Mouse (Mus musculus): Measurements from ENCODE around the gene Mpzl2. TPM values are rescaled to one million over a fixed set of nuclear protein-coding genes. Genes with fewer than 3 reads are reported as not detected.
A peak's percentile ranks its signal among the peaks of the same experiment; 100 is the strongest.

Mpzl2 gene
- 10 to 100 TPM in 1 of 2 experiments, 1 to 10 TPM in 1; 8.3 to 10.4 TPM for total RNA-seq (2021)
- long read RNA-seq, experiment 1, partial matches to known transcripts = 0 of 5 reads
- long read RNA-seq, experiment 1, other reads (novel, unspliced or antisense) = 5 of 5 reads
- long read RNA-seq, experiment 2, partial matches to known transcripts = 0 of 7 reads
- long read RNA-seq, experiment 2, other reads (novel, unspliced or antisense) = 4 of 7 reads

DNA sequence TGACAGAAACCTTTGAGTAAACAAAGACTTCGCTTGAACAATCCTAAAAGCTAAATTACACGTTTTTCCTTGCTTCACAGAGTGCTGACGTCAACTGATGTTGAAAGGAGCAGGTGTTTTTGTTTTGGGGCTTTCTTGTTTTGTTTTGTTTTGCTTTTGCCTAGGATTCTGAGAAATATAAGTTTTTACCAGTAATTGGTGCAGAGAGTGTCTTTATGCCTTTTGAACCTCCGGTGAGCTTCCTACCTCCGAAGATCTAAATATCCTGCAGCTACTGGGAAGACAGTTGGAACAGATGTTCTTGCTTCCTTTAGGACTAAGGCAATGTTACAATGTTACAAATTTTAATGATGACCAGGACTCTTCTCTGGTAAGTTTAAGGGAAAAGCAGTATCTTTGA lies at the start of gene Mpzl2:
Gene Mpzl2, plus strand, starts transcription at position 301 of the 400 bp plus-strand sequence.
- no peak for DNase-seq

DNA sequence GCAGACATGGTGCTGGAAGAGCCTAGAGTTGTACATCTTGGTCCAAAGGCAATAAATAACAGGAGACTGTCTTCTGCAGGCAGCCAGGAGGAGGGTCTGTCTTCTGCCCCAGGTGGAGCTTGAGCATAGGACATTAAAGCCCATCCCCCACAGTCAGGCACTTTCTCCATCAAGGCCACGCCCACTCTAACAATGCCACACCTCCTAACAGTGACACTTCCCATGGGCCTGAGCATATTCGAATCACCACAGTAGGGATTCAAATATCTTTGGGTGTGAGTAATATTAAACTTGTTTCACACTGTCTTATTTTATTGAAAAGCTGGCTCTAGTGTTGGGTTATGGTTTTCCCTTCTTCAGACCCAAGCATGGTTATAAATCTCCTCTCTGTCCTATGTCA lies 47.8 kb upstream of the Mpzl2 start:
- no peak for DNase-seq

DNA sequence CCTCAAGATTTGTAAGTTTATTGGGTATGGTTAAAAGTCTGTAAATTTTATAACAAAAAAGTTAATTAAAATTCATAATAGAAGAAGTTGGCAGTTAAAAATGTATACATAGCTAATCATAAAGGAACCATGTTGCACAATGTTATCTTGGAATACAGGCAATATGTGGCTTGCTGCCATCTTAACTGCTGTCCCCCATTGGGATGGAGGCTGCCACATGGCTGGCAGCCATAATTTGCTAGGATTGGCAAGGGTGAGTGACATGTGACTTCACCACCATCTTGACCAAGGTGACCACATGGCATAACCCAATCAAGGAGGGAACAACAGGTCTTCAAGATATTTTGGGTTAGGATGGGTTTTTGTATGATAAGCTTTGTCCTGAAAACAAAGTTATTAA lies 47.3 kb upstream of the Mpzl2 start:
- DNase-seq = no peak

GRCm38 (mm10) chr9:44993268-44993667 lies 46.3 kb upstream of the Mpzl2 start:
- peak in 1 of 2 experiments; percentile 33 for DNase-seq

DNA sequence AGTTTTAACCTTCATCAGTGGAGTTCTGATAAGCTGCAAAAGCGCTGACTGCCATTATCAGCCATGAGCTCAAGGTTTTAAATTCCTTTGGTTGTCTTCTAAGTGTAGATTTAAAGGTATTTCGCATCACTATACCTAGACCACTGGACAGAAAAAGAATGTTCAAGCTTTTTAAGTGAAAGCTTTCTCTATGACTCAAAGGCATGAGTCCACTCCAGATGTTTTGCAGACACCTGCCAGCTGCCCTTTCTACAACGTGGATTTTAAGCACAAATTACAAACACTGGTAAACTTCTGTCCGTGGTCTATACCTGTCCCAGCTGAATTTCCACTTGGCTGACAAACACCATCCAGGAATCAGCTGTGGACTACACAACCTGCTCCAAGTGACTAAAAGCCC lies 44.6 kb upstream of the Mpzl2 start:
- DNase-seq = no peak

DNA sequence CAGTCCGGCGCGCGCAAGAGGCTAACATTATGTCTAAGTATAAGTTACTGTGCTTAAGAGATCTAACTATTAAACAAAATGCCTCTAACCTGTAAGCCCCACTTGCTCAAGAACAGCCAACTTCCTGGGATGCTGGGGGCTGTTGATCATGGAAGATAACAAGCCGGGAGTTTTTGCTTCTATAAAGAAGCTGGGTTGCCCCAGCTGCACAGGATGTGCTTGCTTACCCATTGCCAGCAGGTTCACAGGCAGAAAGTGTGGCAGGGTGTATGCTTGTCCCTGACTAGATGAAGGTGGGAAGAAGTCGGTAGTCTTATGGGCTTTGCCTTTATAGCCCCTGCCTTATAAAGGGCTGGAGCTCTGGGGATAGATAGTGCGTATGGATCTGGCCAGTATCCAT lies 43.0 kb upstream of the Mpzl2 start:
- DNase-seq = no peak

GRCm38 (mm10) chr9:44998138-44998537 lies 41.5 kb upstream of the Mpzl2 start:
- DNase-seq = no peak

GRCm38 (mm10) chr9:44999171-44999570 lies 40.4 kb upstream of the Mpzl2 start:
- peak; percentile 2 to 4 for DNase-seq

- no peak for DNase-seq
Observed at GRCm38 (mm10) chr9:44999776-45000175, 39.8 kb upstream of the Mpzl2 start.

DNA sequence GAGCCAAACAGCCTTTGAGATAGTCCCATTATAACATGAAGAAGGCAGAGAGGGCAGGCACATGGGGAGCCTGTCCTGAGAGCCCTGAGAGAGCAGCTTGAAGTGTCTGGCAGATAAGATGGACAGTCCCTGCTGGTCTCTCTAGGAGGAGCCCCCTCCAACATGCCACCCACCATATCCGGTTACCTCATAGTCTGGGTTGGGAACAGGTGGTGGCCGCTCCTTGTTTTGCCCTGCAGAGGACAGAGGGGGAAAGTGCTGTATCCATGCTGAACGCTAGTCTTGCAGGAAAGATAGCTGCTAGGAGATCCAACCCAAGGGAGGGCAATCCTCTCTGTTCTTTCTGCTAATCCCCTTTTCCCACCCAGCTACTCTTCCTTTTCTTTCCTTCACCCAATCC lies 39.4 kb upstream of the Mpzl2 start:
- no peak for DNase-seq

DNA sequence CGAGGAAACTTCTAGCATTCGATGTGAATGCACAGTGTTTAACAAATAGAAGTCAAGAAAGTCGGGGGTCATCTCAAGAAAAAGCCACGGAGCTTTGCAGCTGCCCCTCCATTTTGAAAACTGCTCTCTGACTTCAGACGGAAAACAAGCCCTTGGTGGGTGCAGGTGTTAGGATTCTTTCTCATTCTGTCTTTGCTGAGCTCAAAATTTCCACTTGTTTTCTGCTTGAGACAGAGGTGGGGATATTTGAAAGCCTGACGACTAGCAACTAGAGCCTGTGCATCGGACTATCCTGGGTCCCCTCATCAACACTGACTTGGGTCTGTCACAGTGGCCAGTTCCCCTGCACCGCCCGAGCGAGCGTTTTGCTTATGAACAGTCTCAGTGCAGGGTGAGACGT lies 32.2 kb upstream of the Mpzl2 start:
- DNase-seq = no peak

GRCm38 (mm10) chr9:45008342-45008741 lies 31.3 kb upstream of the Mpzl2 start:
- no peak for DNase-seq

DNA sequence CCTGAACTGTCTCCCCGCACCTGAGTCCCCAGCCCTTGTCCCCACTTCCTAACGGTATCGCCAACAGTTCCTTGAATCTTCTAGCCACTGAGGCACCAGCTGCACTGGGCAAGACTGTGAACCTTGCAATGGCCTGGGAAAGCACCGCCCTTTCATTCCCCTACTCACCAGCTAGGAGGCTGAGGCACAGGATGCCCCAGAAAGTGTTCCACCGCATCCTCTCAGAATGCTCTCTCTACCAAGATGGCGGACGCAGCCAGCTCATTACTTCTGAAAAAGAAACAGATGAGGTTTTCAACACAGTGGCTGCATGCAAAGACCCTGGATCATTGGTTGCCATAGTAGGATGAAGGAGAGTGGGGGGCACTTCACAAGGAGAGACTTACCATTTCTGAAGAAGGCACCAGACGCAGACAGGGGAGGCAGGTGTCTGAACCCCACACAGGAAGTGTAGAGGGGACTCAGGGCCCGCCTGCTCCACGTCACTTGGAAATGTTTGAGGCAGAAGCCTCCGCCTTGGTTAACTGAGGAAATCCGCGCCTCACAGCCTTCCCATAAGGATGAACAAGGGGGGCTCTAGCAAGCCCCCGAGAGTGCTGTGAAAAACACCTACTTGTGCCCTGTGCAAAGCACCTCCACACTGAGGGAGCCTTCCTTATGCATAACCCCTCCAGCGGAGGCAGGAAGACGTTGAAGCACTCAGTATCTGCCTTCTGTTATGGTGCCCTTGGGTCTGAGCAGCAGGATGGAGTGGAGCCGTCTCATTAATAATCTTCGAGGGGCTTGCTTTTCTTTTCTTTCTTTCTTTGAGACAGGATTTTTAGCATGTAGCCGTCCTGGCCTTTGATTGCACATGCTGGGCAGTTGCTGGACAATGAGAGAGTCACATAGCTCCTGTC lies 30.2 kb upstream of the Mpzl2 start, which contains the start of gene Cd3e:
Gene Cd3e, minus strand, starts transcription at position 448 of the 899 bp plus-strand sequence.
- DNase-seq = no peak

DNA sequence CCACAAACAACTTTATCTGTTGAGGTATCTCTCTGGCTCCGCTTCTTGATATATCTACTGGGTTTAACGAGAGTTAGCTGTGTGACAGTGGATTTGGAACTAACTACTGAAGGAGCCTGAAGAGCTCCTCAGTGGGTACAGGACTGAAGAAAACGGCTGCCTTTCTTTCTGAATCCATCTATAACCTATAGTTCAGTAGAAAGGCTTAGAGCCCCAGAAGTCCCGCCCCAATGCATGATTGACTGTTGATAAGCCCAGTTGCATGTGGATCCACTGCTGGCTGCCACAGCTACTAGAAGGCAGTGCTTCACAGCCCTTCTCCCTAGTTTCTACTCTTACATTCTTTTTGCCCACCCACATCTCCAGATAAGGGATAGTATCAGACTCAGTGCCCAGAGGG lies 29.1 kb upstream of the Mpzl2 start:
- DNase-seq = peak in 1 of 2 experiments; percentile 16

- DNase-seq = no peak
Observed at GRCm38 (mm10) chr9:45011291-45011690, 28.3 kb upstream of the Mpzl2 start.

- DNase-seq = no peak
Observed at GRCm38 (mm10) chr9:45014879-45015278, 24.7 kb upstream of the Mpzl2 start.

DNA sequence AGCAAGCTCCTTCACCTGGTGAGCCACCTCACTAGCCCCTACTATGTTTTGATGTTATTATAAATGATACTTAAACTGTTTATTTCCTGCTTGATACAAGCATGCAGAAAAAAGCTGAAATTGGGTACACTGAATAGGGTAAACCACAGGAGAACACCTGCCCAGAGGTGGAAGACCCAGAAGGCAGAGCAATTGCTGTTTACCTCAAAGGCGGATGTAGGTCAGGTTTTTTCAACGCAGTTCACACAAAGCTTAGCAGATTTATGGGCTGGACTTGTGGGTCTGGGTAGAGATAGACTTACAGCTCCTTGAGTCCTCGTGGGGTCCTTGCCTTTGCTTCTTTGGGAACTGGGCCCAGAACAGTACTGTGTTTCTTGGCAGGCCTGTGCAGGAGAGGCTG lies 23.8 kb upstream of the Mpzl2 start:
- no peak for DNase-seq

- no peak for DNase-seq
Observed at GRCm38 (mm10) chr9:45018031-45018430, 21.6 kb upstream of the Mpzl2 start.

- DNase-seq = peak; percentile 58 to 74
Observed at GRCm38 (mm10) chr9:45022800-45023199, 16.8 kb upstream of the Mpzl2 start.

GRCm38 (mm10) chr9:45023638-45024037 lies 16.0 kb upstream of the Mpzl2 start:
- no peak for DNase-seq

DNA sequence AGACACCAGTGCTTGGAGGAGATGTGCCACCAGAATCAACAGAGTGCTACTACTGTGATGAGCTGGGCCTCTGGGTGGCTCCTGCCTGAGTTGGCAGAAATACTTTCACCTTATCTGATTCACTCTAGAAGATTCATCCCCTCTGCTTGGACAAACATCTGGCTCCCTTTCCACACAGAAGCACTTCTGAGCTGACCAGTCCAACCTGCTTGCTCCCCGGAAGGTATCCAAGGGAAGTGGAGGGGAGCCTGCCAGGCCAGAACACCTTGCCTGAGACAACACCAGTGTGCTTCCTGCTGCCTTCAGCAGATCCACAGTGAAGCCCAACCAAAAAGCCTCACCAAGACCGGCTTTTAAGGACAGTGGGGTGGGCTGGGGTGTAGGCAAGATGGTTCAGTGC lies 15.4 kb upstream of the Mpzl2 start:
- no peak for DNase-seq

DNA sequence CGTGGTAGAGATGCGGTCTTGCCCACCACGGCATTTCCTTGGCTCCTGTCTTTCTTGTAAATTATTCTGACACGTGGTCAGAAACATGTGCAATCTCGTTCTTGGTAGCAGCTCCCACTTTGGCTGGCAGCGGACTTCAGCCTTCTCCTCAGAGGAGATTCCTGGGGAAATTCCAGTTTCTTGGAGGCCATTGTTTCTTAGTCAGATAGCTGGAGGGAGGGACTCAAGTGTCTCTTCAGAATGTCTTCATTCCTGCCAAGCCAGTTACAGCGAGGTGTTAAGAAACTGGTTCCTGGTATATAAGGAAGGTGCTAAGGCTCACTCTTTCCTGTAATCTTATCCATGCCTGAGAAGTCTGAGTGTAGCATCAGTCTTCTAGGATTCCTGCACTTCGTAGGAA lies 12.2 kb upstream of the Mpzl2 start:
- DNase-seq = no peak

- no peak for DNase-seq
Observed at GRCm38 (mm10) chr9:45030341-45030740, 9.3 kb upstream of the Mpzl2 start.

DNA sequence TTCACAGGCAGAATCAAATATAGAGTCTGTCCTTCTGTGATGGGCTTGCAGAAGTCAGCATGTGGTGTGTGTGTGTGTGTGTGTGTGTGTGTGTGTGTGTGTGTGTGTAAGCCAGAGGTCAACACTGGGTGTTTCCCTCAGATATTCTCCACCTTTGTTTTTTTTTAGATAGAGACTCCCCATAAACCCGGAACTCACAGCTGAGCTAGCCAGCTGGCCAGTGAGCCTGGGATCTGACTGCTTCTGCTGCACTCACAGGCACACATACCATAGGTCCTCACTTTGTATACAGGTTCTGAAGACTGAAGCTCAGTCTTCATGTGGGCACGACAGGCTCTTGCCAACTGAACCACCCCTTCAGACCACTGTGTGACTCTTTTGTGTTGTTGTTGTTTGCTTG lies 7.3 kb upstream of the Mpzl2 start:
- no peak for DNase-seq

Measured in adrenal gland, postnatal 36 days (tissue).